Mouse (Mus musculus) C2C12 (cell line): ENCODE data around the gene Olig1. TPM values are rescaled to one million over a fixed set of nuclear protein-coding genes. Genes with fewer than 3 reads are reported as not detected.

Experiments
- H3K27me3 ChIP-seq: one replicate; pipeline ENCODE4 v1.6.1; 2011; ENCODE audit not compliant: control insufficient read depth, insufficient read depth, insufficient read length
- H3K36me3 ChIP-seq: one replicate; pipeline ENCODE4 v1.6.1; 2011; ENCODE audit not compliant: control insufficient read depth, insufficient read depth
- H3K4me3 ChIP-seq: one replicate; pipeline ENCODE4 v1.5.1; 2011; ENCODE audit warnings: mild to moderate bottlenecking, control low read depth; ENCODE audit not compliant: poor library complexity, insufficient read depth, severe bottlenecking
- H3K79me2 ChIP-seq: one replicate; pipeline ENCODE4 v1.6.1; 2011; ENCODE audit not compliant: control insufficient read depth, insufficient read depth
- H3K79me3 ChIP-seq: one replicate; pipeline ENCODE4 v1.6.1; 2011; ENCODE audit warnings: low read depth, control low read depth
- H3ac ChIP-seq: one replicate; pipeline ENCODE3; 2011; ENCODE audit warnings: low read depth; ENCODE audit not compliant: control insufficient read depth, insufficient read length
- CEBPB ChIP-seq: IDR thresholded peaks from one replicate; pipeline ENCODE4 v1.6.1; 2011; ENCODE audit warnings: low read depth, mild to moderate bottlenecking, control low read depth, moderate library complexity
- CTCF ChIP-seq: IDR thresholded peaks from one replicate; pipeline ENCODE4 v1.5.1; 2011; ENCODE audit not compliant: control insufficient read depth, insufficient read depth, insufficient read length
- FOSL1 ChIP-seq: IDR thresholded peaks from one replicate; pipeline ENCODE4 v1.8.0; 2011; ENCODE audit warnings: mild to moderate bottlenecking, low read length; ENCODE audit not compliant: poor library complexity, insufficient read depth, severe bottlenecking
- MAX ChIP-seq: IDR thresholded peaks from one replicate; pipeline ENCODE4 v1.6.1; 2011; ENCODE audit warnings: mild to moderate bottlenecking, control low read depth
- MYOD1 ChIP-seq: IDR thresholded peaks from one replicate; pipeline ENCODE4 v1.6.1; 2011; ENCODE audit warnings: low read depth; ENCODE audit not compliant: control insufficient read depth, insufficient read length
- MYOG ChIP-seq: IDR thresholded peaks from one replicate; pipeline ENCODE4 v1.6.1; 2011; ENCODE audit not compliant: control insufficient read depth, insufficient read length; ENCODE audit errors: extremely low read depth
- USF1 ChIP-seq: IDR thresholded peaks from one replicate; pipeline ENCODE4 v1.6.1; 2011; ENCODE audit warnings: low read depth, mild to moderate bottlenecking, control low read depth, moderate library complexity
- polyA plus RNA-seq: library from polyadenylated mRNA; unstranded; fragments of >200 nt; fragmentation: generic; extraction: Trizol; gene quantifications from one replicate; pipeline ENCODE4 v1.2.1, GENCODE M21; 2012; ENCODE audit warnings: missing spikeins

The Olig1 gene
- polyA plus RNA-seq, 1 experiment: not detected

DNA sequence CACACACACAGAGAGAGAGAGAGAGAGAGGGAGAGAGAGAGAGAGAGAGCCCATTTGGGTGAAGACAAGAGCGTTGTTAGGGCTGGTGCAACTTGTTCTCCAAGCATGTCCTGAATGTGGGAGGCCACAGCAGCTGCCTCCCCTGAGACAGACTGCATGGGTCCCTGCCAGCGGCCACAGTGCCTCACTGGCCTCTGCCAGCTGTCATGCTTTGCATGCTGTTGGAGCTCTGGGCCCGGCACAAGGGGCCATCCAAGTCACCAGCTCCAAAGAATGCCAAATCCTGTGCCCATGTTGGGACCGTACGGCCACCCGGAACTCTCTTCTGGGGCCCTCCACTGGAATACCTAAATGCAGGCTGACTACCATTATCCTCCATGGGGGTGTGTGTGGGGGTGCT is 3.6 kb upstream of the Olig1 start:
- TF ChIP-seq CTCF (no peak), FOSL1 (no peak)
- Histone ChIP-seq H3K79me2 (no peaks in the 10 kb centered on the region), H3K36me3 (no peaks in the 10 kb centered on the region), H3K27me3 (peaks cover 57% of the 10 kb centered on the region), H3K4me3 (no peak overlapping the region), H3K79me3 (no peaks in the 10 kb centered on the region), H3ac (no peak overlapping the region)

DNA sequence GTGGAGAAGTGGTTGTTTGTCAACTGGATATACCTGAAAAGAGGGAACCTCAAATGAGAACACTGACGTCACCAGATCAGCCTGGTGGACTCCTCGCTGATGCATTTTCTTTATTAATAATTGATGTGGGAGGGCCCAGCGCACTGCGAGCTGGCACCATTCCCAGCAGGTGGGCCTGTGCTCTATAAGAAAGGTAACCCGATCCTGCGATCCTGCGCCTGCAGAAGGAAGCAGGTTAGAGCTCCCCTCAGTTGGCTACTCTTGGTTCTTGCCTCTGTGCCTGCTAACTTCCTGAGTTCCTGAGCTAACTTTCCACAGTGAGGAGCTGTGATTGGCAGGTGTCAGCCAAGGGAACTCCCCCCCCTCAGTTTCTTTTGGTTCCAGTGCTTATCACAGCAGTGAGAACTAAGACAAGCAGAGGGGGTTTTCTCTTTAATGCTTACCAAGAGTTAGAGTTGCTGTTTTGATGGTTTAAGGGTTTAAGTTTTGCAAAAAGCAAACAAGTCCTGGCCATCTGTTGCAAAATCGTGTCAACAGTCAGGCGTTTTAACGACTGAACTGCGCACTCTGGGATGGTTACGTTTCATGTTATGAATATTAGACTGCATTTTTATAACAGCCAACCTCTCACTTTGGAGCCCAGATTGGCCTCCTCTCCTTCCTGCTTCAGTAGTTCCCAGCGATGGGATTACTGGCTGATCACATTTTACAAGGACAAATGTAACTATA is 684 bp upstream of the Olig1 start:
- Histone ChIP-seq H3K4me3 (no peak overlapping the region), H3K79me3 (no peaks in the 10 kb centered on the region), H3K36me3 (no peaks in the 10 kb centered on the region), H3ac (no peak overlapping the region), H3K27me3 (peaks cover 59% of the 10 kb centered on the region), H3K79me2 (no peaks in the 10 kb centered on the region)
- TF ChIP-seq MAX (no peak), MYOD1 (no peak), FOSL1 (no peak), USF1 (no peak), MYOG (no peak), CEBPB (no peak), CTCF (no peak)

DNA sequence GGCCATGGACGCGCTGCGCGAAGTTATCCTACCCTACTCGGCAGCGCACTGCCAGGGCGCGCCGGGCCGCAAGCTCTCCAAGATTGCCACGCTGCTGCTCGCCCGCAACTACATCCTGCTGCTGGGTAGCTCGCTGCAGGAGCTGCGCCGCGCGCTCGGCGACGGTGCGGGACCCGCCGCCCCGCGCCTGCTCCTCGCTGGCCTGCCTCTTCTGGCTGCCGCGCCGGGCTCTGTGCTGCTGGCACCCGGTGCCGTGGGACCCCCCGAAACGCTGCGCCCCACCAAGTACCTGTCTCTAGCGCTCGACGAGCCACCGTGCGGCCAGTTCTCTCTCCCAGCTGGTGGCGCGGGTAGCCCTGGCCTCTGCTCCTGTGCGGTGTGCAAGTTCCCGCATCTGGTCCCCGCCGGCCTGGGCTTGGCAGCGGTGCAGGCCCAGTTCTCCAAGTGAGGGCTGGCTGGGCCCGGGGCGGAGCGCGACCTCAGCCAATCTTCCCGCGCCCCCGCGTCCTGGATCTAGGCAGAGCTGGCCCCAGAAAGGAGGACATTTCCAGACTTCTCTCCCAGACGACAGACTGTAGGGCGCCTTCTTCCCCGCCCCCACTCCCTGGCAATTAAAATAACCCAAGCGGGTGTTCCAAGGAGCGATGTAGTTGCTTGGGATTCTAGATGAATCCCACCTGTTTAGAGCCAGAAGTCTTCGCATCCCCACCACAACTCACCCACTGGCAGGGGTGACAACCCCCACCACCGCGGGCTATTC is 820 bp downstream of the Olig1 start:
- TF ChIP-seq MYOD1 (no peak), FOSL1 (no peak), USF1 (no peak), CEBPB (no peak), MYOG (no peak), MAX (no peak), CTCF (no peak)
- no peak overlapping the region for H3K4me3 ChIP-seq
- H3K27me3 ChIP-seq: peaks cover 69% of the 10 kb centered on the region

DNA sequence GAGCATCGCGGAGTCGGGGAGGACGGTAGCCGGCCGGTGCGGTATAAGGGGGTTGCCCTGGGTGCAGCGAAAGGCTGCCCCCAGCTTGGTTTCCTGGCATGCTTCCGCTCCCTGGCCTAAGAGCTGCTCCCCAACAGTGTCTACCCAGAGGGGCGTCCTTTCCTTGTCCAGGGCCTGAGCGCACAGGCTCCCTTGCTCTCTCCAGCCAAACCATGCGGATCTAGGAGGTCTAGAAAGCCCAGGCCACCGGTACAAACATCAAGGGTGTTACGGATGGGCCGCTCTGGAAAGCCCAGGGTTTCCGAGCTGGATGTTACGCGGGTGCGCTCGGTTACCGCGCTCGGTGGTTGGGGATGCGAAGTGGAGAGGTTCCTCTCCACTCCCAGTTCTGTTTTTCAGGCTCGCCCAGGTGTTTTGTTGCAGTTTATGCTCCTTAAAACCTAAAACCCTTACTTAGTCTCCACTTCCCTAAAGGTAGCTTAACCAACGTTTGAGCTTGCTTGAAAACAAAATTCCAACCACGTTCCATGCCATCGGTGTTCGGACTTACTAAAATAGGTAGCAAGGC is 1.5 kb downstream of the Olig1 start:
- Histone ChIP-seq H3K27me3 (peaks cover 72% of the 10 kb centered on the region), H3K79me2 (no peaks in the 10 kb centered on the region), H3K36me3 (no peaks in the 10 kb centered on the region), H3K4me3 (no peak overlapping the region), H3ac (no peak overlapping the region), H3K79me3 (no peaks in the 10 kb centered on the region)
- TF ChIP-seq MYOD1 (no peak), FOSL1 (no peak), MAX (no peak), USF1 (no peak), CTCF (no peak), CEBPB (no peak), MYOG (no peak)

More for the DNA sequence above, 820 bp downstream of the Olig1 start:
- Histone ChIP-seq H3K36me3 (no peaks in the 10 kb centered on the region), H3K79me2 (no peaks in the 10 kb centered on the region), H3ac (no peak overlapping the region), H3K79me3 (no peaks in the 10 kb centered on the region)

DNA sequence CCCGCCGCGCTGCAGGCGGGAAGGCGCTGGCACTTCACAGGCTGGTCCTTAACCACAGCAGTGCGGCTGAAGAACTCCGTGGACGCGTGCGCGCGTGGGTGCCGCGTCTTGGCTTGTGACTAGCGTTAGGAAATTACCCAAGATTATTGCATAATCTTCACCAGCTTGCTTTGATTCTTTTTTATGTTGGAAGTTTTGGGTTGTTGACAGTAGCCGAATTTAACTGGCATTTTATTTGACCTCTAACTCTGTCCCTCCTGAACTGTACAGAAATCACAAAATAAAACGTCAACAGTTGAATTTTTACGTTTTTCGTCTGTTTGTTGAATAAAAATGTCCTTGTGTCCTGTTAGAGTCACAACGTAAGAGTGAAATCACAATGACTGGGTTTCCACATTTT is 2.1 kb downstream of the Olig1 start:
- Histone ChIP-seq H3K4me3 (no peak overlapping the region), H3K79me3 (no peaks in the 10 kb centered on the region), H3K79me2 (no peaks in the 10 kb centered on the region), H3ac (no peak overlapping the region), H3K27me3 (peaks cover 67% of the 10 kb centered on the region), H3K36me3 (no peaks in the 10 kb centered on the region)
- TF ChIP-seq MYOD1 (no peak), MYOG (no peak), CTCF (no peak)

DNA sequence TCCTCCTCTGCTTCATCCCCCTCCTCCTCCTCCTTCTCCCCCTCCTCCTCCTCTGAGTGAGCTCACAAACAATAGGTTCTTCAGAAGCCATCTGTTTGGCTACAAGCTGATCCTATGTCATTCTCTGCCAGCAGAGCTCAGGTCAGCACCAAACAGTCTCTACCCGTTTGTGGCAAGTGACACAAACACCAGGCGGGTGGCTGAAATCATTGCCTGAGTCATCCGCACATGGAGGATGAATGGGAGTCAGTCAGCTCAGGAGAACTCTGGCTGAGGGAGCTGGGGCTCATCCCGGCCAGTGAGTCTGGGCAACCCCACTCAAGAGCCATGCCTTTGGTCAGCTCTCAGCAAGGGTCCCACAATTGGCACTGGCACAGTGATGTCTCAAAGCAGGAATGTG is 10.9 kb downstream of the Olig1 start:
- Histone ChIP-seq H3K79me3 (no peaks in the 10 kb centered on the region), H3K79me2 (no peaks in the 10 kb centered on the region), H3ac (no peak overlapping the region), H3K4me3 (no peak overlapping the region), H3K27me3 (peaks cover 46% of the 10 kb centered on the region), H3K36me3 (no peaks in the 10 kb centered on the region)
- TF ChIP-seq MYOD1: no peak
- TF ChIP-seq CTCF: no peak
- TF ChIP-seq USF1: no peak
- no peak for TF ChIP-seq FOSL1
- no peak for TF ChIP-seq MAX
- no peak for TF ChIP-seq CEBPB
- no peak for TF ChIP-seq MYOG
